Mouse (Mus musculus): ENCODE results near the gene Ostm1. TPM values are rescaled to one million over a fixed set of nuclear protein-coding genes. Genes with fewer than 3 reads are reported as not detected.

The Ostm1 gene
- polyA plus RNA-seq, 1 experiment from 2014 or later: 13.0 TPM

DNA sequence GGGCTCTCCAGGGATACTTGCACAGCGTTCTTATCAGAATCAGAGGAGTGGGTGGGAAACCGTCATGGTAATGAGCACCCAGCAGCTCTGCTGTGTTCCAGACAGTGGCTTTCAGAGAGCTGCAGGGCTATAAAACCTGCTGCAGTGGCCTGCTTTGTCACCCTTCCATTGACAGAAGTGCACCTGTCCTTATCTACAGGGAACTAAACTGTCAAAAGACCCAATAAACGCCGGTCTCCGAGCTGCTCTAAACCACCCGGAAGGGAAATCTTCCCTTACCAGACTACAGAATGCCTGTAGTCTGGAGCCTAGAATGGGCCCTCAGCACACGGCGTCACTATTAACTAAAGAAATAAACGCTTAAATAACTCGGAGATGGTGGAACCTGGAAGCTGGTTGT lies 168.2 kb downstream of the Ostm1 start:
- no peaks in the 10 kb centered on the region for H3K27me3 ChIP-seq
- no peaks in the 10 kb centered on the region for H3K9me3 ChIP-seq
- WGBS: 43% methylated on average over 10 of the region's 10 CpGs
- ATAC-seq (ENCODE audit: insufficient number of reproducible peaks, low FRiP score, low TSS enrichment, low read depth): no peak
- H3K4me1 ChIP-seq: no peaks in the 10 kb centered on the region
- no peak overlapping the region for H3K4me3 ChIP-seq
- no peak overlapping the region for H3K9ac ChIP-seq
- H3K27ac ChIP-seq: no peak overlapping the region
- H3K36me3 ChIP-seq: no peaks in the 10 kb centered on the region
- H3K4me2 ChIP-seq: no peak overlapping the region

Other genes with a start within 250 kb of the Ostm1 start
- 5.9 and 6.5 TPM in 2 replicates for gene Afg1l, start 105.3 kb upstream of the Ostm1 start, polyA plus RNA-seq (2015; fragmentation: Nextera tagmentation; extraction: Ambion mirVana)
- gene Snx3, start 81.8 kb upstream of the Ostm1 start, polyA plus RNA-seq (2015; fragmentation: Nextera tagmentation; extraction: Ambion mirVana): 331 and 359 TPM in 2 replicates
- not detected in 2 replicates for gene Nr2e1, start 190 bp upstream of the Ostm1 start, polyA plus RNA-seq (2015; fragmentation: Nextera tagmentation; extraction: Ambion mirVana)
- 20.1 and 24.1 TPM in 2 replicates for gene Sec63, start 177.7 kb downstream of the Ostm1 start, polyA plus RNA-seq (2015; fragmentation: Nextera tagmentation; extraction: Ambion mirVana)

Measured in limb, embryonic 15.5 days (tissue).